Mouse (Mus musculus) embryonic facial prominence, embryonic 10.5 days (tissue): ENCODE measurements around the gene H2-T3. TPM values are rescaled to one million over a fixed set of nuclear protein-coding genes. Genes with fewer than 3 reads are reported as not detected.
"Not testable (repeated sequence)": the region's sequence is repeated elsewhere in the genome, so short reads cannot be mapped to it uniquely, and the experiment has no call there.

Source experiments
- DNase-seq: peaks from one replicate; pipeline ENCODE4 v3.0.0-alpha.2; 2017; ENCODE audit warnings: low spot score
- H3K27ac ChIP-seq: fragments of 300-500 bp; sonication (generic); replicated peaks from 2 replicates; pipeline ENCODE4 v1.5.1; 2016; ENCODE audit warnings: mild to moderate bottlenecking
- H3K27me3 ChIP-seq: fragments of 300-500 bp; sonication (generic); replicated peaks from 2 replicates; pipeline ENCODE4 v1.6.1; 2016; ENCODE audit warnings: low read depth, mild to moderate bottlenecking; ENCODE audit not compliant: poor library complexity, severe bottlenecking
- H3K36me3 ChIP-seq: fragments of 300-500 bp; sonication (generic); replicated peaks from 2 replicates; pipeline ENCODE4 v1.6.1; 2016; ENCODE audit warnings: mild to moderate bottlenecking, moderate library complexity
- H3K4me1 ChIP-seq: fragments of 300-500 bp; sonication (generic); 2 replicates; pipeline ENCODE4 v1.6.1; 2016
- H3K4me3 ChIP-seq: fragments of 300-500 bp; sonication (generic); 2 replicates; pipeline ENCODE4 v1.5.1; 2016; ENCODE audit warnings: mild to moderate bottlenecking, moderate library complexity
- H3K9me3 ChIP-seq: fragments of 300-500 bp; sonication (generic); 2 replicates; pipeline ENCODE4 v1.6.1; 2016; ENCODE audit warnings: mild to moderate bottlenecking
- WGBS: fragments of 180-500 bp; shearing (Covaris S2); methylation state at CpG from one replicate; pipeline ENCODE4 v1.1.7; 2016; 5-methylcytosine and 5-hydroxymethylcytosine counted together
- polyA plus RNA-seq: library from polyadenylated mRNA; unstranded; fragments of >200 nt; fragmentation: Nextera tagmentation; extraction: Ambion mirVana; gene quantifications from 2 replicates; pipeline ENCODE4 v1.2.1, GENCODE M21; 2016

The H2-T3 gene
- polyA plus RNA-seq, 1 experiment from 2014 or later: not detected

- Histone ChIP-seq H3K4me3 (peak overlapping the region; percentile 53), H3K36me3 (no peaks in the 10 kb centered on the region), H3K27me3 (peaks cover 91% of the 10 kb centered on the region), H3K4me1 (peaks cover 11% of the 10 kb centered on the region), H3K9me3 (no peaks in the 10 kb centered on the region), H3K27ac (no peak overlapping the region)
- WGBS: 2% methylated on average over 15 of the region's 15 CpGs
- DNase-seq: peak; percentile 30
These were observed 15.4 kb upstream of the H2-T3 start for GRCm38 (mm10) chr17:36205456-36205855.

GRCm38 (mm10) chr17:36201851-36202250 lies 11.8 kb upstream of the H2-T3 start:
- Histone ChIP-seq H3K4me3 (no peak overlapping the region), H3K27me3 (peaks cover 86% of the 10 kb centered on the region), H3K27ac (no peak overlapping the region), H3K9me3 (no peaks in the 10 kb centered on the region), H3K4me1 (peaks cover 11% of the 10 kb centered on the region), H3K36me3 (no peaks in the 10 kb centered on the region)
- no peak for DNase-seq
- WGBS: 85% methylated on average over 2 of the region's 2 CpGs

GRCm38 (mm10) chr17:36198317-36198716 lies 8.2 kb upstream of the H2-T3 start:
- Histone ChIP-seq H3K4me3 (no peak overlapping the region), H3K27me3 (peaks cover 72% of the 10 kb centered on the region), H3K9me3 (no peaks in the 10 kb centered on the region), H3K36me3 (no peaks in the 10 kb centered on the region), H3K27ac (no peak overlapping the region), H3K4me1 (no peaks in the 10 kb centered on the region)
- DNase-seq: peak; percentile 53
- WGBS: 11% methylated on average over 5 of the region's 5 CpGs

- DNase-seq: no peak
- Histone ChIP-seq H3K4me3 (no peak overlapping the region), H3K4me1 (no peaks in the 10 kb centered on the region), H3K36me3 (no peaks in the 10 kb centered on the region), H3K27ac (no peak overlapping the region), H3K9me3 (no peaks in the 10 kb centered on the region), H3K27me3 (peaks cover 82% of the 10 kb centered on the region)
- WGBS: 83% methylated on average over 6 of the region's 6 CpGs
These were observed 4.4 kb upstream of the H2-T3 start for GRCm38 (mm10) chr17:36194471-36194870.

GRCm38 (mm10) chr17:36193546-36194141 lies 3.6 kb upstream of the H2-T3 start:
- no peaks in the 10 kb centered on the region for H3K4me1 ChIP-seq
- peaks cover 82% of the 10 kb centered on the region for H3K27me3 ChIP-seq
- 32% methylated on average over 8 of the region's 8 CpGs for WGBS

GRCm38 (mm10) chr17:36192371-36192770 lies 2.3 kb upstream of the H2-T3 start:
- H3K36me3 ChIP-seq: no peaks in the 10 kb centered on the region
- no peak overlapping the region for H3K4me3 ChIP-seq
- no peak overlapping the region for H3K27ac ChIP-seq
- WGBS: 62% methylated on average over 2 of the region's 2 CpGs
- no peaks in the 10 kb centered on the region for H3K4me1 ChIP-seq
- no peak for DNase-seq
- H3K27me3 ChIP-seq: peaks cover 82% of the 10 kb centered on the region
- no peaks in the 10 kb centered on the region for H3K9me3 ChIP-seq

More at GRCm38 (mm10) chr17:36193546-36194141, 3.6 kb upstream of the H2-T3 start:
- Histone ChIP-seq H3K4me3 (no peak overlapping the region), H3K27ac (no peak overlapping the region), H3K36me3 (no peaks in the 10 kb centered on the region), H3K9me3 (no peaks in the 10 kb centered on the region)
- DNase-seq: peak; percentile 84

DNA sequence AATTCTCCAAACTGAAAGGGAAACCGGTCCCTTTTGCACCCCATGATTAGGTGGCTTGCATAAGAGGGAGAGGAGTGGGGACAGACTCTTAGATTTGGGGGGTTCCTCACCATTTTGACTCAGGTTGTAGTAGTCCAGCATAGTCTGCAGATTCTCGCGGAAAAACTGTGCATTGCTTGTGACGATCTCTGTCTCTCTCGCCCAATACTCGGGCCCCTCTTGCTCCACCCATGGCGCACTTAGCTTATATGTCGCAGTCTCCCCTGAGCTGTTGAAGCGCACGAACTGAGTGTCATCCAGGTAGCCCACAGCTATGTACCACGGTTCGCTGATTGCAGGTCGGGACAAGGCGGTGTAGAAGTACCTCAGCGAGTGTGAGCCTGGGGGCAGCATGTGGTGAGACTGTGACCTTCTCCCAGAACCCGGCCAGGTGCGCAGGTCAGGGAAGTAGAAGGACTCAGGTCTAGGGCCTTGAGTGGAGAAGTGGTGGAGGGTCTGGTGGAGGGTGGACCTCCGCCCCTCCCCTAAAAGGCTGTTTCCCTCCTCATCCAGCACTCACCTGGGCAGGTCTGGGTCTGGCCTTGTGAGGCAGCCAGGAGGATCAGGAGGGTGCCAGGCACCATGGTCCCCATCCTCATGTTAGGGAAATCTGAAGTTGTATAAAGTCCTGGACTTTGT lies 457 bp downstream of the H2-T3 start:
- Histone ChIP-seq H3K4me1 (no peaks in the 10 kb centered on the region), H3K27me3 (peaks cover 90% of the 10 kb centered on the region), H3K36me3 (no peaks in the 10 kb centered on the region), H3K27ac (no peak overlapping the region), H3K9me3 (no peaks in the 10 kb centered on the region), H3K4me3 (no peak overlapping the region)
- 38% methylated on average over 18 of the region's 18 CpGs for WGBS
- no peak for DNase-seq

GRCm38 (mm10) chr17:36187540-36187939 lies 2.5 kb downstream of the H2-T3 start:
- H3K27me3 ChIP-seq: peaks cover 89% of the 10 kb centered on the region

GRCm38 (mm10) chr17:36182212-36182611 lies 7.9 kb downstream of the H2-T3 start:
- Histone ChIP-seq H3K27me3 (peaks cover 79% of the 10 kb centered on the region), H3K4me3 (no peak overlapping the region)

More at GRCm38 (mm10) chr17:36187540-36187939, 2.5 kb downstream of the H2-T3 start:
- WGBS: 58% methylated on average over 3 of the region's 3 CpGs
- H3K9me3 ChIP-seq: no peaks in the 10 kb centered on the region
- DNase-seq: no peak
- H3K27ac ChIP-seq: no peak overlapping the region
- no peak overlapping the region for H3K4me3 ChIP-seq
- H3K36me3 ChIP-seq: no peaks in the 10 kb centered on the region
- H3K4me1 ChIP-seq: no peaks in the 10 kb centered on the region

DNA sequence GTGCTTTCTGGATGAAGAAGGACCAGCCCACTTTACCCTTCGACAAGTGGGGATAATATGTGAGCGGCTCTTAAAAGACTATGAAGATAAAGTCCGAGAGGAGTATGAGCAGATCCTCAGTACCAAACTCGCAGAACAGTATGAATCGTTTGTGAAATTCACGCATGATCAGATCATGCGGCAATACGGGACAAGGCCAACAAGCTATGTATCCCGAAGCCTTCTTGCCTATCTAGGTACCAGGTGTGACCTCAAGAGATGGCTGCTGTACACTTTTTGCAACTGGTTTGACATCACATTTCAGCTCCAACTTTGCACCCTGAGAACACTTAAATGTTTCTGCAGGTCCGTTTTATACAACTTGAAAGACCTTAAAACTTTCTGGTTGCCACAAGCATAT lies 10.6 kb downstream of the H2-T3 start:
- not testable (repeated sequence) for DNase-seq, H3K9me3 ChIP-seq, H3K36me3 ChIP-seq, H3K27ac ChIP-seq, H3K4me1 ChIP-seq
- peaks cover 57% of the 10 kb centered on the region for H3K27me3 ChIP-seq
- 14% methylated on average over 10 of the region's 10 CpGs for WGBS
- peak overlapping the region; percentile 56 for H3K4me3 ChIP-seq

More at GRCm38 (mm10) chr17:36182212-36182611, 7.9 kb downstream of the H2-T3 start:
- Histone ChIP-seq H3K36me3 (no peaks in the 10 kb centered on the region), H3K4me1 (peaks cover 4% of the 10 kb centered on the region; the same call in 1 of the 2 replicates), H3K9me3 (no peaks in the 10 kb centered on the region), H3K27ac (no peak overlapping the region)
- no peak for DNase-seq
- WGBS: 75% methylated on average over 12 of the region's 12 CpGs

GRCm38 (mm10) chr17:36178938-36179337 lies 11.1 kb downstream of the H2-T3 start:
- H3K4me1 ChIP-seq, H3K36me3 ChIP-seq, H3K9me3 ChIP-seq, H3K27ac ChIP-seq: not testable (repeated sequence)
- peak; percentile 68 for DNase-seq
- Histone ChIP-seq H3K27me3 (peaks cover 57% of the 10 kb centered on the region), H3K4me3 (peak overlapping the region; percentile 56)
- WGBS: under 1% methylated on average over 40 of the region's 40 CpGs

- peaks cover 43% of the 10 kb centered on the region for H3K27me3 ChIP-seq
- H3K27ac ChIP-seq, DNase-seq, H3K36me3 ChIP-seq, H3K9me3 ChIP-seq, H3K4me3 ChIP-seq, H3K4me1 ChIP-seq: not testable (repeated sequence)
- WGBS: no CpG with 5 or more reads among the region's 2 CpGs
These were observed 14.0 kb downstream of the H2-T3 start for GRCm38 (mm10) chr17:36176132-36176531.

GRCm38 (mm10) chr17:36170287-36170814 lies 19.7 kb downstream of the H2-T3 start:
- DNase-seq: no peak
- Histone ChIP-seq H3K4me1 (peaks cover 10% of the 10 kb centered on the region), H3K27ac (no peak overlapping the region), H3K27me3 (peaks cover 72% of the 10 kb centered on the region), H3K4me3 (no peak overlapping the region), H3K36me3 (no peaks in the 10 kb centered on the region), H3K9me3 (no peaks in the 10 kb centered on the region)
- WGBS: 54% methylated on average over 1 of the region's 1 CpGs
